Mouse (Mus musculus) G1E (cell line): ENCODE results near the gene Krt82. TPM values are rescaled to one million over a fixed set of nuclear protein-coding genes. Genes with fewer than 3 reads are reported as not detected.

Experiments used
- ATAC-seq: 2 replicates; pipeline ENCODE4 v1.8.0; 2016; ENCODE audit warnings: mild to moderate bottlenecking; ENCODE audit not compliant: insufficient number of reproducible peaks, poor library complexity, low FRiP score, severe bottlenecking; ENCODE audit errors: extremely low read depth
- DNase-seq: peaks from one replicate; pipeline ENCODE4 v3.0.0; 2012; ENCODE audit warnings: low spot score
- H3K27me3 ChIP-seq: 2 replicates; pipeline ENCODE4 v1.6.1; 2012; ENCODE audit warnings: mild to moderate bottlenecking, low read length, inconsistent platforms; ENCODE audit not compliant: insufficient read depth
- H3K36me3 ChIP-seq: replicated peaks from 2 replicates; pipeline ENCODE3; 2012; ENCODE audit warnings: mild to moderate bottlenecking, inconsistent platforms
- H3K4me1 ChIP-seq: 2 replicates; pipeline ENCODE4 v1.6.1; 2012; ENCODE audit warnings: low read depth, low read length, inconsistent platforms, mixed read lengths; ENCODE audit not compliant: insufficient read depth
- H3K4me3 ChIP-seq: 2 replicates; pipeline ENCODE4 v1.5.1; 2012; ENCODE audit warnings: low read depth, mild to moderate bottlenecking, inconsistent platforms, low read length, moderate library complexity, mixed read lengths
- H3K9me3 ChIP-seq: replicated peaks from 2 replicates; pipeline ENCODE4 v1.6.1; 2012; ENCODE audit warnings: inconsistent platforms
- CTCF ChIP-seq: IDR thresholded peaks from 2 replicates; pipeline ENCODE4 v1.5.1; 2012; ENCODE audit warnings: low read depth, low read length, inconsistent platforms, mixed read lengths
- GATA1 ChIP-seq: IDR thresholded peaks from 2 replicates; pipeline ENCODE4 v1.6.1; 2012; ENCODE audit warnings: borderline replicate concordance, low read length, inconsistent platforms, mixed read lengths
- GATA2 ChIP-seq: IDR thresholded peaks from 2 replicates; pipeline ENCODE4 v1.6.1; 2012; ENCODE audit warnings: low read depth, low read length, inconsistent platforms, borderline replicate concordance
- POLR2AphosphoS5 ChIP-seq: IDR thresholded peaks from 2 replicates; pipeline ENCODE4 v1.6.1; 2012; ENCODE audit warnings: low read depth, low read length, inconsistent platforms; ENCODE audit not compliant: insufficient replicate concordance
- TAL1 ChIP-seq: conservative IDR thresholded peaks from 2 replicates; pipeline ENCODE4 v1.6.1; 2012; ENCODE audit warnings: low read depth, low read length, inconsistent platforms, mixed read lengths
- polyA plus RNA-seq: library from polyadenylated mRNA; stranded (reverse); fragments of >175 nt; gene quantifications from 2 replicates; pipeline ENCODE4 v1.2.3, GENCODE M21; 2012
- total RNA-seq, 2 experiments: library from RNA; stranded (forward) in 1 of 2; stranded (reverse) in 1 of 2; fragments of 200-1000 nt in 1 of 2; fragments of >200 nt in 1 of 2; fragmentation: Nextera tagmentation in 1 of 2; gene quantifications; 2 replicates each; pipeline ENCODE4 v1.2.3; 2014 to 2017

The Krt82 gene
- total RNA-seq (2014; fragmentation: Nextera tagmentation) (not detected in 2 replicates), total RNA-seq (2017) (not detected in 2 replicates), polyA plus RNA-seq (not detected in 2 replicates)

- TF ChIP-seq GATA1 (no peak), GATA2 (no peak), POLR2AphosphoS5 (no peak), CTCF (no peak), TAL1 (no peak)
- Histone ChIP-seq H3K27me3 (no peaks in the 10 kb centered on the region; the same call in 1 of the 2 replicates), H3K4me3 (no peak within 1 kb of the TSS), H3K4me1 (no peaks in the 10 kb centered on the region), H3K36me3 (no peaks in the 10 kb centered on the region), H3K9me3 (peaks cover 62% of the 10 kb centered on the region)
- DNase-seq (no peak), ATAC-seq (no peak)
Measured at GRCm38 (mm10) chr15:101550567-101550966, at the start of gene Krt82. Gene Krt82 (minus strand): TSS chr15:101550667.

GRCm38 (mm10) chr15:101599123-101599522, 48.7 kb upstream of the Krt82 start:
- Histone ChIP-seq H3K27me3 (no peaks in the 10 kb centered on the region), H3K4me3 (no peak overlapping the region), H3K36me3 (no peaks in the 10 kb centered on the region), H3K4me1 (no peaks in the 10 kb centered on the region), H3K9me3 (peaks cover 4% of the 10 kb centered on the region)
- no peak for TF ChIP-seq TAL1
- no peak for TF ChIP-seq POLR2AphosphoS5
- no peak for TF ChIP-seq GATA1
- TF ChIP-seq CTCF, result no peak
- TF ChIP-seq GATA2, result no peak
- DNase-seq (no peak), ATAC-seq (no peak)

- ATAC-seq (no peak), DNase-seq (no peak)
- TF ChIP-seq POLR2AphosphoS5 (no peak), GATA2 (no peak), CTCF (0 out of 2 replicates have a peak, but pooled peaks have one; percentile 3)
- no peaks in the 10 kb centered on the region for H3K27me3 ChIP-seq
- no peaks in the 10 kb centered on the region for H3K4me1 ChIP-seq
- no peaks in the 10 kb centered on the region for H3K36me3 ChIP-seq
- peaks cover 21% of the 10 kb centered on the region for H3K9me3 ChIP-seq
- no peak overlapping the region for H3K4me3 ChIP-seq
Measured at GRCm38 (mm10) chr15:101588216-101588615, 37.7 kb upstream of the Krt82 start.

- Histone ChIP-seq H3K4me3 (no peak overlapping the region), H3K9me3 (peaks cover 24% of the 10 kb centered on the region), H3K27me3 (no peaks in the 10 kb centered on the region), H3K4me1 (no peaks in the 10 kb centered on the region), H3K36me3 (no peaks in the 10 kb centered on the region)
- DNase-seq (no peak), ATAC-seq (no peak)
- TF ChIP-seq GATA2, result no peak
- TF ChIP-seq GATA1, result no peak
Measured at GRCm38 (mm10) chr15:101584456-101584855, 34.0 kb upstream of the Krt82 start.

GRCm38 (mm10) chr15:101583211-101583965, 32.9 kb upstream of the Krt82 start:
- no peak for DNase-seq
- no peak for ATAC-seq
- no peak overlapping the region for H3K4me3 ChIP-seq
- no peaks in the 10 kb centered on the region for H3K27me3 ChIP-seq
- H3K4me1 ChIP-seq, result no peaks in the 10 kb centered on the region
- TF ChIP-seq GATA2 (no peak), TAL1 (no peak), CTCF (no peak), POLR2AphosphoS5 (no peak), GATA1 (no peak)
- peaks cover 22% of the 10 kb centered on the region for H3K9me3 ChIP-seq
- H3K36me3 ChIP-seq, result no peaks in the 10 kb centered on the region

- Histone ChIP-seq H3K36me3 (no peaks in the 10 kb centered on the region), H3K4me1 (no peaks in the 10 kb centered on the region), H3K4me3 (no peak overlapping the region), H3K27me3 (no peaks in the 10 kb centered on the region), H3K9me3 (peaks cover 9% of the 10 kb centered on the region)
- no peak for ATAC-seq
- no peak for DNase-seq
- TF ChIP-seq GATA1 (no peak), CTCF (no peak), TAL1 (no peak), POLR2AphosphoS5 (no peak)
Measured at GRCm38 (mm10) chr15:101581701-101582100, 31.2 kb upstream of the Krt82 start.

- TF ChIP-seq GATA1 (no peak), GATA2 (no peak), TAL1 (no peak), POLR2AphosphoS5 (no peak), CTCF (no peak)
- Histone ChIP-seq H3K27me3 (no peaks in the 10 kb centered on the region), H3K36me3 (no peaks in the 10 kb centered on the region), H3K4me1 (no peaks in the 10 kb centered on the region), H3K4me3 (no peak overlapping the region), H3K9me3 (peaks cover 26% of the 10 kb centered on the region)
- DNase-seq, result no peak
- no peak for ATAC-seq
Measured at GRCm38 (mm10) chr15:101575506-101575905, 25.0 kb upstream of the Krt82 start.
